Mouse (Mus musculus): Measurements from ENCODE around the gene Rnf180. TPM values are rescaled to one million over a fixed set of nuclear protein-coding genes. Genes with fewer than 3 reads are reported as not detected.
"Not testable (repeated sequence)": the region's sequence is repeated elsewhere in the genome, so short reads cannot be mapped to it uniquely, and the experiment has no call there.

Gene Rnf180
- 10 to 100 TPM; 14.9 to 18.2 TPM for total RNA-seq (2021)
- long read RNA-seq, transcript Rnf180-205 (8 exons, 3,279 nt), result major isoform, 11 of 20 reads
- long read RNA-seq, transcript Rnf180-203 (8 exons, 2,734 nt), result minor isoform, 6 of 20 reads
- long read RNA-seq, partial matches to known transcripts, result 3 of 20 reads
- long read RNA-seq, other reads (novel, unspliced or antisense), result 0 of 20 reads

DNA sequence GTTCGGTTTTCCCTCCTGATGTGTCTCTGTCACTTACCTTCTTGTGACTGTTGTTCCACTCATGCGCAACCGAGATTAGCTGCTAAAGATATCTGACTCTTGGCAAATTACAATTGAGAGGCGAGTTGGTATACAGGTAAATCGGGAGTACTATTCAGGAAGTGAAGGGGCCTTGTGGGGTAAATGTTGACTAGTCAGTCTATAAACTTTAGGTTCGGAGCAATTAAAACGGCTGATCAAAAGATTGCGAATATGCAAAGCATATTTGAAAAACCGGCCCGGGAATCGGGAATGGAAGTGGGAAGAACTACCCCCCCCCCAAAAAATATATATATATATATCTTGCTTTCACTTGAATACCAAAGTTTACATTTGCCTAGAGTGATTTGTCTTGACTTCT lies at the start of gene Rnf180:
Gene Rnf180, minus strand, starts transcription at position 101 of the 400 bp plus-strand sequence.
- DNase-seq (ENCODE audit: low spot score in 2 of 2), result no peak

DNA sequence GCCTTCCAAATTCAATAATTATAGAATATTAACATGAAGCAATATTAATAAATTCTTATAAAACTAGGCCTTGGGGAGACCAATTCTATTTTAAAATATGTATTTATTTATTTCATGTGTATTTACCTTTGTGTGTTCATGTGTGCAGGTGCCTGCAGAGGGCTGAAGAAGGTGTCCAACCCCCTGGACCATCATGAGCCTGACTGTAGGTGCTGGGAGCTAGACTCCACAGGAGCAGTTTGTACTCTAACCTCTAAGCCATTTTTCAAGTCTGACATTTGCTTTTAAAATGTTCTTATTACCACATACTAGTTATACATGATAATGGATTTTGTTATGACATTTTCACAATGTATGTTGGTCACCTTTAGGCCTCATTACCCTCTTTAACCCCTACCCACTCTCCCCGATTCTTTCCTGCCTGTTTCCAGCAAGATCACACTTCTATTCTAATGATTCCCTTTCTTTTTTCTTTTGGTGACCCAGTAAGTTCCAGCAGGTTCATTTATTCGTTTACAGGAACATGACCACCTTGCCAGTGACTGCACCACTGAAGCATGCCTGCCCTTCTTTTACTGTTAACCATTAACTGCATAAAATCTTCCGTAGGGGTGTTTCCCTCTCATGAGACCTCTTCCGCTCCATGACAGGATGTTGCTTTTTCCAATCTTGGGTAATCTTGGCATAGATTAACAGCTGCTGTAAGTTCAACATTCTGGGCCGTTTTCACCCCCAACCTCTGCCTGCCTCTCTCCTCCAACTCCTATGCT lies 36.8 kb upstream of the Rnf180 start:
- no peak for DNase-seq (ENCODE audit: low spot score in 2 of 2)

DNA sequence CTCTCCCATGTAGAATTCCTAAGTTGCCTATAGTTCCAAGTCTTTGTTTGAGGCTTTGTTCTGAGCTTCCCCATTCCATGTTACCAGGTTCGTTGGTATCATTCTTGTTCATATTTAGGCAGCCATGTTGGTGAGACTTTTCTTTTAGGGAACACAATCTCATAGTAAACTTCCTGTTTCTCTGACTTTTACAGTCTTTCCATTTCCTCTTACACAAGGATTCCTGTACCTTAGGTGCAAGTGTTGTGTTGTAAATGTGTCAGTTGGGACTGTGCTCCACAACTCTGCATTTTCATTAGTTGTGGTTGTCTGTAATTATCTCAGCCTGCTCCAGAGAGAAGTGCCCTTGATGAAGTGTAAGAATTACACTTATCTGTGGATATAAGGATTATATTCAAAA lies 32.3 kb upstream of the Rnf180 start:
- no peak for DNase-seq (ENCODE audit: low spot score in 2 of 2)

DNA sequence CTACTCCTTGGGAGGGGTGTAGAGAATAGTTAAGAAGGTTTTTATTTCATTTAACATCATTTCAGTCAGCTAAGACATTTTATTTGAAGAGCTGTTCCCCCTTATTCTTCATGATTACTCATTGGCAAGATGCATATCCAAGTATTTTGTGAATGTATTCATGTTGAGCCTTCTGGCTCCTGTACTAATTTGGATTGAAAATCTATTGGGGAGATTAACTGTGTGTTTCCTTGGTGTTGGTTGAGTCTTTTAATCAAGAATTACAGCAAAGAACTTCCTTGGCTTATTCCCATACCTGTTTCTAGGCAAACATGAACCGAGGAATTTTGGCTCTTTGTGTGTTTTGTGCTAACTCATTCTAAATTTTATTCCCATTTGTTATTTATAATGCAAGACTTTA lies 22.3 kb upstream of the Rnf180 start:
- DNase-seq (ENCODE audit: low spot score in 2 of 2), result peak in 1 of 2 experiments; percentile 9

DNA sequence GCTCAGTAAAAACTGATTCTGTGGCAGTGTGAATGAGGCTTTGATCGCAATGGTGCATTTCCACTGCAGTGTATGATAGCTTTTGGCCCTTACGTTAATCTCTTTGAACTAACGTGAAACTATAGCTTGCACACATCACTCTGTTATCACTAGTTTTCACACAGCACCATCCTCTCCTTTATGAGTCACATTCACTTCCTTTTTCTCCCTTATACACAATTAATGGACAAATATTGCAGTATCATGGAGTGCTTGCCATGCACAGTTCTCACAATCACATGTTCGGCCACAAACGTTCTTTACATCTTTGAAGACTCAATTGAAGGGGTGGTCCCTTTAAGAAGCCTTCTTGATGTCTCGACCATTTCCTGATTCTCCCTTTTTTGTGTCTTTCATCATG lies 21.4 kb upstream of the Rnf180 start:
- DNase-seq (ENCODE audit: low spot score in 2 of 2), result no peak

DNA sequence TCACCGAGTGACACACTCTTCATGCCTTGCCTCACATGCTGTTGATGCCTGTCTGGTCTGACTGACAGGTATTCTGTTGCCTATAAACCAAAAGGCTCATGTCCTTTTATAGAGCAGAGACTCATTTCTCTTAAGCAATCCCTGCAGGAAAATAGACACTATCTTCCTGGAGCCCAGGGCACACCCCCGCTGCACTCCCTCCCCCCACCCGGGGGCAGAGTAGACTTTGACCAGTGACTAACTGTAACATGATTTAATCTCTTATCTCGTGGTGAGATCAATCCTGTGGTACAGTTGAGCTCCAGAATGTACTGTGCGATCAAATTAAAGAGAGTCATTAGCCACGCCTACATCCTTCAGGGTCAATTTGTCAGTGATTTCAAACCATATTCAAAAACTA lies 18.1 kb upstream of the Rnf180 start:
- no peak for DNase-seq (ENCODE audit: low spot score in 2 of 2)

DNA sequence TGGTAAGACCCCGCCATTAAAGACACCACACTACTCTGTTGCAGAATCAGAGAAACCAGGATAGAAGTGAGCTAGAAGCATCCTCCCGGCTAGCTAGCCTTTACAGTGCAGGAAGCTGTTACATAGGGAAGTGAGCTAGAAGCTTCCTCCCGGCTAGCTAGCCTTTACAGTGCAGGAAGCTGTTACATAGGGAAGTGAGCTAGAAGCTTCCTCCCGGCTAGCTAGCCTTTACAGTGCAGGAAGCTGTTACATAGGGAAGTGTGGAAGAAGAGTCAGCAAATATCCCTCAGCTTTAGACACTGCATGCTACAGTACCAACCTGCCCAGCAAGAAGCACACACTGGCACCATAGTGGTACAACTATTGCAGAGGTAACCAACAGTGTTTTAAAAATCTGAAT lies 15.9 kb upstream of the Rnf180 start:
- DNase-seq (ENCODE audit: low spot score in 2 of 2), result not testable (repeated sequence)

DNA sequence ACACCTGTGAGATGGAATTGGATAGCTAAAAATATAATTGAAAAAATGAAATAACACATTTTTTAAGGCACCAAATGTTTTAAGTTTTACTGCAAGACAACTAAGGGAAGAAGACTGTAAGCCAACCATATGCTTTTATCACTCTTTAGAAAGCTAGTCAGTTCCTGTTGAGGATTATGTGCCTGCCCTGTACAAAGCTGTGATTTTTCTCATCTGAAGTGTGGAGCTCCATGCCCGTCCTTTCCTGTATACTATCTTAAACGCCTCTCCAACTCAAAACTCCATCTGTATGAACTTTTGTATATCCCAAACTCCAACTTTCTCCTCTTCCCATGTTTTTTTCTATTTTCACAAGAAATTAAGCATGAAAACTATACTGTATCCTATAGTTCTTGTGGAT lies 10.9 kb upstream of the Rnf180 start:
- no peak for DNase-seq (ENCODE audit: low spot score in 2 of 2)

DNA sequence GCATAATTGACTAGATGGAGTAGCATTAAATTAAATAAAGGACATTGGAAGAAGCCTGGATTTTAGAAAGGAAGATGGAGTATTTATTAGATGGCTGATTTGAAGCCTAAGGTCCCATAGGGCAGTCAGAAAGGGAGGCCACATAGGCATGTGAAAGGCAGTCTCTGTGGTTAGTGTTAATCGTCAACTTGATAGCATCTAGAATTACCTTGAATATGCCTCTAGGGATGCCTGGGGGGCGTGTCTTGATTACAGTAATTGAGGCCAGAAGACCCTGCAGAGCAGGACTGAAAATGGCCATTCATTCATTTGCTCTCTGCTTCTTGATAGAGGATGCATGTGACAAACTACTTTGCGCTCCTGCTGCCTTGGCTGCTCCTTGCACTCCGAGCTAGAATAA lies 9.4 kb upstream of the Rnf180 start:
- DNase-seq (ENCODE audit: low spot score in 2 of 2), result no peak

DNA sequence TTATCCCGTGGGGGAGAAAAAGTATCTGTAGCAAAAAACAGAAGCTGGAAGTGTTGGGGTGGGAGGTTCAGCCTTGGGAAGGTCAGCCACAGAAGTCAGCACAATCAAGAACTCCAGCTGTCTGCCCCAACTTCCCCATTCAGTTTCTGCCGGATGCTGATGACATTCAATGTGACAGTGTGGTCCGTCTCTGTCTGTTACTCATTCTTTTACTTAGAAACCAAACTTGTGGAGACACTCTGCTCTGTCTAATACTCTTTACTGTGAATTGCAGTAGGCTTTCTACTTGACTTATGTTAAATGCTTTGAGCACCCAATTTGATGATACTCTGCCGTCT lies 5.4 kb upstream of the Rnf180 start:
- no peak for DNase-seq (ENCODE audit: low spot score in 2 of 2)

DNA sequence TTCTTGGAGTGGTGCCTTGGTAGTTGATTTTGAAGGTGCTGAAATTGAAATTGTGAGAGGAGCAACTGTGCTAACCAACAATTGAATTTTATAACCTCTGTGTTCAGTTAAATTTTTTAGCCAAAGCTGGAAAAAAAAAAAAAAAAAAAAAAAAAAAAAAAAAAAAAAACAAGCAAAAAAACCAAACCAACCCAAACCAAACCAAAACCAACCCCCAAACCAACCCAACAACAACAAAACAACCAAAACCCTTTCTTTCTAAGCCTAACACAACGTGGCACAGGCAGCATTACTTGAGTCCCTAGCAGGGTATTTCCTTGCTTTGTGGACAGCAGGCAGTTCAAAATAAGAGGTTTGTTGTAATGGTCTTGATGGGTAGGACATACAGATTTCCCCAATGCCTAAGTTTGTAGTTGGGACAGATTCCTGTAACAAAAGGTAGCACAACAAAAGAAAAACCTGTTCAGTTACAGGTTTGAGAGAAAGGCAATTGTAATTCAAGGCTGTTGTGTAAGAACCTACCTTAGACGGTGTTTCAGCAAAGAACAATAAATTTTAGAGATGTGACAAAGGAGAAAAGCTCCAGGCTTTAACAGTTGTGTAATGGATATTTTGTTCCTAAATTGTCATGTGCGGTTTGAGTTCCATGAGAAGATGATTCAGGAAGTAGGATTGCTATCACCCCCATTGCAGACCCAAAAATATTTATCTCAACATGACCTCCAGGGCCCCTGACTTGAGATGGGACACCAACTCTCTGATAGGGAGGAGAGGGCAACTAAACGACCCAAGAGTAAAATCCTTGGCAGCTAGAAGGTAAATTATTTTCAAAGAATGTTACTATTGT lies 4.8 kb upstream of the Rnf180 start:
- no peak for DNase-seq (ENCODE audit: low spot score in 2 of 2)

DNA sequence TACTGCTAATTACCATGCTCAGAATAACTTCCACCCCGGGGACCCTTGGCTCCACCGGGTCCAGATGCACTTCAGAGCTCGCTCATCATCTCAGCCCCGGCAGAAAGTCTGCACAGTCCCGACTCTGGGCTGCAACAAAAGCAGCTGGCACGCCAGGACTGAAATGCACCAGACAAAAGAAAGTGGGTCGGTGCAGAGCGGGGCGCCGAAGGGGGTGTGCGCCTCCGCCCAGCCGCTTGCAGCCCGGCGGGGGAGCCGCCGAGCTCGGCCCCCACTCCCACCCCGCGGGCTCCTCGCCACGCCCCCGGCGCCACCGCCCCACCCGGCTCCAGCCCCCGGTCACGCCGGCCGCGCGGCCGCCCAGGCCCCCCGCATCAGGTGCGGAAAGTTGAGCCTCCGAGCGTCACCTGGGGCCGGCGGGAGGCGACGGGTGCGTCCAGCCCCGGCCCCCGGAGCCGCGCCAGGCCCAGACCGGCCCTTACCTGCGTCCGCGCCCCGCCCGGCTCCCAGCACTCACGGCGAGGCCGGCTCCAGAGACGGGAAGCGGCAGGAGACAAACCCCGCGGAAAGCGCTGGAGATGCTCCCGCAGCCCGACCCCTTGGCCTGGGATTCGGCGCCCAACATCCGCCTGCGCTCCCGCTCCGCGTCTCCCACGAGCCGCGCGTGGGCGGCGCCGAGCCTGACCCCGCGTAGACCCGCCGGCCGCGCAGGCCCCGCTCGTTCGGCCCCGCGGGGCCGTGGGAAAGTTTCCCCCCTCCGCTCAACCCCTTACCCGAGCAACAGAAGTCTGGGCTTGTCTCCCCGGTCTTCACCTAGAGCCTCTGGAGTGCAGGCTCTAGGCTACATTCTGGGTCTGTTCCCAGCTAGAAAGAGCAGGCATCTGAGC lies 591 bp downstream of the Rnf180 start:
- peak; percentile 42 to 44 for DNase-seq (ENCODE audit: low spot score in 2 of 2)

DNA sequence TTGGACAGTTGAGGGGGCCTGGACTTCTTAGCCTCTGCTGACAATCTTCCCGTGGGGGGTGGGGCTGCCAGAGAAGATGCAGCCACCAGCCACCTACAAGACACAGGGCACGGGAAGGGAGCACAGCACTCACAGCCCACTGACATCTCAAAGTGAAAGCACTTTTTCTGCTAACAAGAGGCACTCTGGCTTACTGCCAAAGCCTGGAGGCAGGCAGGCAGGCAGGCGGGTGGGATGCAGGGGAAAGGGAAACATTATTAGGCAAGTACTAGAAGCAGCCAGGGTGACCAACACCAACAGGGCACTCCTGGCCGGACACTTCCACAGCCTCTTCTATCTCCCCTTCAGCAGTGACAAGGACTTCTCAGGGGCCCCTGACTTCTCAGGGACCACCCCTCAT lies 2.8 kb downstream of the Rnf180 start:
- DNase-seq (ENCODE audit: low spot score in 2 of 2), result peak; percentile 36 to 61

DNA sequence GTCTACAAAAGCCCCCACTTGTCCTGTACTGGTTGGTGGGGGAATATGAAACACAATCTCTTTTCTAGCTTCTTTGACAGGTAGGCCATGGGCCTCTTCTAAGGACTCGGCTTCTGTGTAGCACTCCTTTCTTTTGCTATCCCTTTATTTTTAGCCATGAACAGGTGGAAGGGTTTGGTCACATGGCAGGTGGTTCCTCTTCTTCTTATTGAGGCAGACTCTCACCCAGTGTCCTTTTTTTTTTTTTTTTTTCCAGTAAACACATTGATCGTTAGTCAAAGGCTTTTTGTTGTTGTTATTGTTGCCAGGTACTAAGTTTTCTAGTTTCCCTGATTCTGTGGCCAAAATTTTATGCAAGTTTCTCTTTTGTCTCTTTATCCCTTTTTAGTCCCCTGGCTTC lies 4.0 kb downstream of the Rnf180 start:
- DNase-seq (ENCODE audit: low spot score in 2 of 2), result no peak

DNA sequence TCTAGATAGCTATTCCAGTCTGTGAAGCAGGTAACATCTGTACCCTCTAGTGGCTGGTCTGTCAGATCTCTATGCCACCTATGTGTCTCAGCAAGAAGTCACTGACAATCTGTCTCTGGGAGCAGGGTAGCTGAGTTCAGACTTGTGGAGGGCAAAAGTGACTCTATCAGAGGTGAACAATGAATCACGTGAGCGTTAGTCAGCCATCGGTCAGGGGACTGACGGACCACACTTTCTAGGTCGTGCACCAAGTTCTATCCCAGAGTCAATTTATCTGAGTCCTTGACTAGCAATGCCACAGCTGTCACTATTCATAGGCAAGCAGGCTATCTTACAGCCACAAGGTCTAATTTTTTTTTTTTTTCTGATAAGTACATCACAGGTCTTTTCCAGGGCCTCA lies 4.6 kb downstream of the Rnf180 start:
- no peak for DNase-seq (ENCODE audit: low spot score in 2 of 2)

DNA sequence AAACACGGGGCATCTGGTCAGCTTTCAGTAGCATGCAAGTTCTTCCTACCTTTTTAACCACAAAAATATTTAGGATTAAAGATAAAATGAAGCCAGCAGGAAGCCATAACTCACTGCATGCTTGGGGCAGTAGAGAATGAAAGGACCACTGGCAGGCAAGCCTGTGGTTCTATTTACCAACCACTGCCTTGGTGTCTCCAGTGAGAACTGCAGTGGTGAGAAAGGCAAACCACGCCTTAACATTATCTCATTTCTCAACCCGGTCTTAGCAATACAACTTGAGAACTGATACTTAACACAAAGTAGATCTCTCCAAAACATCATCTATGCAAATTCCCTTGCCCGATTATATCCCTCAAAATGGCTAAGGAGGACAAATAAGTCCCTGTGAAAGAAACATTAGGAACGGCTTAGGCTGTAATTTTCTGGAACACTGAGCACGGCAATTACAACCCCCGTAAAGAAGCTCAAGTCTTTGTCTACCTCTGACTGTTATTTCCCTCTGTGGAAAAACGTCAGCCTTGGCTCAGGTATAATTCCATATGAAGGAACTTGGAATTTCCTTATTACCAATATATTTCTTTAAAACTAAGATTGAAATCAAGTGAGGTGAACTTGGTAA lies 15.1 kb downstream of the Rnf180 start:
- DNase-seq (ENCODE audit: low spot score in 2 of 2), result no peak

DNA sequence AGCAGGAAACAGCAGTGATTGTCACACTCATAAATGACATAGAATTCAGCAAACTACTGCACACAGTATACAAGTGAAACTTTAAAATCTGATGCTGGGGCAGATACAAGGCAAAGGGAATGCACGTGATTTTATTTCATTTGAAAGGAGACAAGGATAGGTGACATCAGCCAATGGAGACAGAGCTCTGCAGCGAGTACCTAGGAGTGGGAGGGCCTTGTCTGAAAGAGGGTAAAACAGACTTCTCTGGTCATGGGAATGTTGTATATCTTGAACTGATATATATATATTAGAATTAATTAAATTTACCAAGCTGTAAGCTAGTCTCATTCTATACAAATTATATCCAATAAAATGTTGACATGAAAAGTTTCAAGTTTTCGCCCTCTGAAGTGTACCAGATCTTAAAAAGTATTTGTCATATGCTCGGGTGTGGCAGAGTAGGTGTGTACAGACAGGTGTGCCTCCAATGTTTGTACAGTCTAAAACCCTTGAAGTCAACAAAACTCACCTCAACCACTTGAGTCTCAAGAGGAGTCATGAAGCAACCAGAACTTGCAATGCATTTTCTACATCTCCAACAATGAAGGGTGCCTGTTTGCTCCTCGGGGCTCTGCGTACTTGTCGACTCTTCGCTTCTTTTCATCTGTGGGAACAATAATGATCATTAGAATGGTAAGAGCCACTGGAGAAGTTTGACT lies 24.1 kb downstream of the Rnf180 start:
- no peak for DNase-seq (ENCODE audit: low spot score in 2 of 2)

DNA sequence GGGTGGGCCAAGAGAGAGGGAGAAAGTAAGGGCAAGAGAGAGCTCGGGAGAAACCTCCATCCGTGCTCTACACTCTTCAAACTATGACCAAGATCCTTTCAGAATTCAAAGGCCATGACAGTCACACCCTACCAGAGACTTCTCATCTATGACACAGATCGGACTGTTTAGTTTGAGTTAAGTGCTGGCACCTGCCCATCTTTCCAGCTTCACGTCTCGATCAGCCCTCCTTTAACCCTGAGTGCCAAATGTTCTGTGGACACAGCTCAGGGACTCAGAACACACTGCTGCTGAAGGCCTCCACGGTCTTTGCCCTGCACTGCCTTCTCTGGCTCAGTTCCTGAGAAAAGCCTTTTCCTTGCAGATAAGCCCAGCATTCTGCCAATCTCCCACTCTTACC lies 27.2 kb downstream of the Rnf180 start:
- no peak for DNase-seq (ENCODE audit: low spot score in 2 of 2)

DNA sequence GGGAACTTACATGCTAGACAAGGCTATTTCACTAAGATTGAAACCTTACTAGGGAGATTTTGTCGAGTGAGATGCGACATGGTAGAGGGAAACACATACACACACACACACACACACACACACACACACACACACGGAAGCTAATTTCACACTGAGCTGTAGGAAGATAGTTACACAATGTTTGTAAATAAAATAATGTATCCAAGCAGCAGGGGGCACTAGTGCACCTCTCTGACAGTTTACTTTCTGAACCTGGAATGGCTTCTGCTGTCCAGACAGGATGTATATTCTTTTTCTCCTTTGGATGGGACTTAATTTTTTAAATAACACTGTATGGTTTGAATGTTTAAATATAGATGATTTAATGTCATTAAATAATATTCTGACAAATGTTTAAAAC lies 27.9 kb downstream of the Rnf180 start:
- peak; percentile 21 to 89 for DNase-seq (ENCODE audit: low spot score in 2 of 2)

DNA sequence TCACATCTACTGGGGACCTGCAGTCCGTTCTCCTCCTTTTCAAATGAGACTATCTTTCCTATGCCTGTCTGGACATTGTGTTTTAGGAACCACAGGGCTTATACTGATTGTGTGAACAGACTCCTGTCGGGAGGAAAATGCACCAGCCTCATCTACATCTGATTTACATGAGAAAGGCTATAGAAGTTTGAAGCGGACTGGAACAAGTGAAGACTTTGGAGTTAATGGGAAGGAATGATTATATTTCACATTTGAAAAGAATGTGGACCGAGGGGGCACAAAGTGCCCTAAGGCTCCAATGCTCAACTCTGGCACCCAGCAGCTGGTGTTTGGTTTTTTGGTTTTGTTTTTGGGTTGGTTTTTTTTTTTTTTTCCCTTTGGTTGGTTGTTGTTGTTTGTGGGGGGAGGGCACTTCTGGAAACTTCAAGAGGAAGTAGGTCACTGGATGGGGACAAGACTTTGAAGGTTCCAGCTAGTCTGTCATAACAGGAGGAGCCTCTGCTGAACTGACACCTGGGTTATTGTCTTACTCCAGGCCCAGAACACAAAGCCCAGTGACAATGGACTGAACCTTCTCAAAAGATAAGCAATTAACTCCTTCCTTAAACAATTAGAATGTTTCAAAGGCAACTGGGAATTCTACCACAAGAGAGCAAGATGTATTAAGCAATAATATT lies 37.7 kb downstream of the Rnf180 start:
- DNase-seq (ENCODE audit: low spot score in 2 of 2), result no peak

Data from layer of hippocampus, adult 18-20 months (tissue).